Mouse (Mus musculus): ENCODE data around the gene Kcne1l. TPM values are rescaled to one million over a fixed set of nuclear protein-coding genes. Genes with fewer than 3 reads are reported as not detected.
A peak's percentile ranks its signal among the peaks of the same experiment; 100 is the strongest.

The Kcne1l gene
- total RNA-seq (2022): under 1 TPM in 1 of 4 experiments, not detected in 3; 0.27 TPM

DNA sequence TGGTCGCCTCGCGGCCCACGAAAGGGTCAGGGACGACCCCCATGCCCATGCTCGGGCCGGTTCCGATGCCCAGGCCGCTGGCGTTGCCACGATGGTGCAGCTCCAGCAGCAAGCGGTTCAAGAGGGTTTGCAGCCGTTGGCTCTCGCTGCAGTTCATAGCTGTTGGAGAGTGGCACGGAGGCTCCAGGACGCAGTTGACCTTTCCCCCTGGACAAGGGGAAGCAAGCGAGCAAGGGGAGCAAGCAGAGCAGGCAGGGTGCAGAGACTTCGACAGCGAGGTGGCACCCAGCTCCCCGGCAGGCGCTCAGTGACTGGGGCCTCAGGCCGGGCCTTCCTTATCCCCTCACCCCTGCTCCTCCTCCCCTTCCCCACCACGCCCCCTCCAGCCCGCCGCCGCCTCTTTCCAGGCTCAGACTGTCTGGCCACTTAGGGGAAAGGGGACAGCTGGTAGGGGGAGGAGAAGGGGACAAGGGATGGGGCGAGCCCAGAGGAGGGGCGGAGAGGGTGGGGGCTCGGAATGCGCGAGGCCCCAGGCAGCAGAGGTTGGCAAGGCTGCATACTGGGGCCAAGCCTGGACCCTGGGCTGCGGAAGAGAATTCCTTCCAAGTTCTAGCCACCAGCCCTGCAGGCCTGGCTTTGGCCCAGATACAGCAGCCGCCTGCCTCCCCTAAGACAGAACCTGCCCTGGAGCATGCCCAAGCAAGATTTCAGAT, at the start of gene Kcne1l:
Gene Kcne1l (minus strand): TSS at position 426 of the 713 bp plus-strand sequence.
- no peak for DNase-seq (ENCODE audit: low spot score)

DNA sequence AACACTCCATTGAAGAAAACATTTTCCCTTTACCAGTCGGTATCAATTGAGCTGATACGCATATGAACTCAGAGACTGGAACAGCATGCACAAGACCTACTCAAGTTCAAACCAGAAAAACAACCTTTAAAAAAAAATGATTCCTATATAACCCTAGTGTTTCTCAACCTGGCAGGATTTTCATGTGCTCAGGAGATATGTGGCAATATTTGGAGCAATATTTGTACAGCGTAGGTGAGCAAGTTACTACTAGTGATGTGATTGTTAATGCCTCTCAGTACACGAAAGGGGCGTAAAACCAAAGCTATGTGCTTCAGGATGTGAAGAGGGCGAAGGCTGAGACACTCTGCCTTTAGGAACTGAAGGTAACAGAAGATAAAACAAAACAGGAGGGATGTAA, 30.1 kb upstream of the Kcne1l start:
- DNase-seq (ENCODE audit: low spot score): no peak

DNA sequence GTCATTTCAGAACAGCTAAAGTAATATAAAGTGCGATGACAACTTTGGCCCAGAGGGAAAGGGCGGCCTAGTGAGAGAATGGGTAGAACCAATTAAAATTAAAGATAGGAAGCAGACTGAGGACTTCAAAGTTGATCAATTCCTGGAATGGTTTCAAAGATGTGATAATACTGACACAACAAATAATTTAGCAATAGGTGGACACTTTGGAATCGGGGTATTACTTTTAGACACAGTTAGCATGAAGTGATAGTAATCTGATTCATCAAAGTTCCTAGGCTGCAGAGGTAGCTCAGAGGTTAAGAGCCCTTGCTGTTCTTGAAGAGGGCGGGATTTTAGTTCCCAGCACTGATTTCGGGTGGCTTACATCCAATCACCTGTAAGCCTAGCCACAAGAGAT, 29.4 kb upstream of the Kcne1l start:
- DNase-seq (ENCODE audit: low spot score): no peak

DNA sequence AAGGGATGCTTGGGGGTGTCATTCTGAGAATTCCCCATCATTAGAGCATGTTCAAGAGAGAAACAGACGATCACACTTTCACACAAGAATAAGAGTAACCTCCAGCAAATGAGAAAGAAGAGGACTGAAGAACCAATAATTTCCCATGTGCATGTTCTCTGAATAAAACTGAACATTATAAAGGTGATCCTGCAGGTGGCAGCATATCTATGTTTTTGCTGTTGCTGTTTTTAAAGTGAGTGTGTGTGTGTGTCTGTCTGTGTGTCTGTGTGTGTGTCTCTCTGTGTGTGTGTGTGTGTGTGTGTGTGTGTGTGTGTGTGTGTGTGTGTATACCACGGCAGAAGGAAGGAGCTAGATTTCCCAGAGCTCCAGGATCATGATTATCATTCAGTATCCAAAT, 19.7 kb upstream of the Kcne1l start:
- peak; percentile 0 for DNase-seq (ENCODE audit: low spot score)

DNA sequence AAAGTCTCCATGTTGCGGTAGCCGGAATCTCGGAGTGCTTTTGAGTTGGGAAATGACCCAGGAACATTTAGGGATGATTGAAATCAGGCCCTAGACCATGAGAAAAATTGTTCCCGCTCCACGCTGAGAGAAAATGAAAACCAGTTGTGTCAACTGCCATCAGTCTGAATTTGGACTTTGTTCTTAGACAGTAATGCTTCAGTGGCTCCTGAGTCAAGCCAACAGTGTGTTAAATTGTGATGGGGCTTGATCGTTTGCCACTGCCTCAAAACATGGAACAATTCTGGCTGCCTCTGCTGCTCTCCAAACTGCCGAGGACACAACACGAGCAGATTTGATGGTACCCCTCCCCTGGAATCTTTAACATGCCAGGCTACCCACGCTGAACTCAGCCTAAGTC, 10.0 kb upstream of the Kcne1l start:
- no peak for DNase-seq (ENCODE audit: low spot score)

DNA sequence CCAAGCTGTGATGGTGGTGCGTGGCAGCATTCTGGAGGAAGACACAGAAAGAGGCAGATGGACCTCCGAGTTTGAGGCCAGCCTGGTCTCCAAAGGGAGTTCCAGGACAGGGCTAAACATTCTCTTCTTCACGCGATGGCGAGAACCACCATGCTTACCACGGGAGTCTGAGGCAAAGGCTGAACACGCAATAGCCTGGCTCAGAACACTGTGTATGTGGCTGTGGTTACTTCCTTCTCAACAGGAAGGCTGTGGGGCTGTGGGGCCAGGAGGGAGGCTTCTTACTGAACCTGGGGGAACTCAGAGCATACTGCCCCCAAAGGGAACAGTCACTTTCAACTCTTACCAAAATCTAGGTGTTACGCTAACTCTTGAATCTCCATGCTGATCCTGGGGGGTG, 9.2 kb upstream of the Kcne1l start:
- DNase-seq (ENCODE audit: low spot score): no peak

DNA sequence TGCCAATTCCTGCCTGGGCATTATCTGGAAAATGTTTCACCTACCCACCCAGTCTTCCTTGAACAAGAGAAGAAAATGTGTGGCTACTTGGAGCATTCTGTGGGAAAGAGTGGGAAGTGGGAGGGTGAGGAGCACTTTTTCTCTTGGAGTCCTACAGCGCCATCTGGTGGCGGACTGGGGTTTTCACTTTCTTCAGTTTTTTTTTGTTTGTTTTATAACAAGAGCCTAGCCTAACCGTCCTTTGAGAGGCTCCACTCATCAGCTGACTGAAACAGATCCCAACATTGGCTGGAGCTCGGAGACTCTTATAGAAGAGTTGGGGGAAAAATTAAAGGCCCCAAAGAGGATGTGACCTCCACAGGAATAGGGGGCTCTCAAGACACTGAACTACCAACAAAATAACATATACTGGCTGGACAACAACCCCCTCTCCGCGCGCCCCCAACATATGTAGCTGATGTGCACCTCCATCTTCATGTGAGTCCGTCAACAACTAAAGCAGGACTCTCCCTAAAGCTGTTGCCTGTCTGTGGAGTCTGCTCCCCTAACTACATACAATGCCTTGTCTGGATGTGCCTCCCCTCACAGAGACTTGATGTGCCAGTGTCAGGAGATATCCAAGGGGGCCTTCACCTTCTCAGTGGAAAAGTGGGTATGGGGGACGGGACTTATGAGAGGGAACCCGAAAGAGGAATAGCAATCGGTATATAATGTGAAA, 8.4 kb upstream of the Kcne1l start:
- peak; percentile 32 for DNase-seq (ENCODE audit: low spot score)

DNA sequence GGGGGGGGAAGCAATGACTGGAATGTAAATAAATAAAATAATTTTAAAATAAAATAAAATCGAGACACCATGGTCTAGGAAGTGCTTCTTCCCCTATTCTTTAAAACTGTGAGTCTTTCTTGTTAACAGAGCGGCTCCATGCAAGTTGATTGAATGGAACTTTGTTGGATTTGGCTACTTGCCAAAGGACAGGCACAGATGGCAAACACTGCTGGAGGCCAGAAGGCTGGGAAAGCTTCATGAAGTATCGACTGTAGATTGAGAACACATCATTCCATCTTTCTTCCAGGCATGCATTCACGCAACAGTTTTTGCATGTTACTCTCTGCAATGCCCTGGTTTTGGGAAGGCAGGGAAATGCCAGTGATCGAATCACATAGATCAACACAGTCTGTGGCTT, 4.3 kb upstream of the Kcne1l start:
- no peak for DNase-seq (ENCODE audit: low spot score)

DNA sequence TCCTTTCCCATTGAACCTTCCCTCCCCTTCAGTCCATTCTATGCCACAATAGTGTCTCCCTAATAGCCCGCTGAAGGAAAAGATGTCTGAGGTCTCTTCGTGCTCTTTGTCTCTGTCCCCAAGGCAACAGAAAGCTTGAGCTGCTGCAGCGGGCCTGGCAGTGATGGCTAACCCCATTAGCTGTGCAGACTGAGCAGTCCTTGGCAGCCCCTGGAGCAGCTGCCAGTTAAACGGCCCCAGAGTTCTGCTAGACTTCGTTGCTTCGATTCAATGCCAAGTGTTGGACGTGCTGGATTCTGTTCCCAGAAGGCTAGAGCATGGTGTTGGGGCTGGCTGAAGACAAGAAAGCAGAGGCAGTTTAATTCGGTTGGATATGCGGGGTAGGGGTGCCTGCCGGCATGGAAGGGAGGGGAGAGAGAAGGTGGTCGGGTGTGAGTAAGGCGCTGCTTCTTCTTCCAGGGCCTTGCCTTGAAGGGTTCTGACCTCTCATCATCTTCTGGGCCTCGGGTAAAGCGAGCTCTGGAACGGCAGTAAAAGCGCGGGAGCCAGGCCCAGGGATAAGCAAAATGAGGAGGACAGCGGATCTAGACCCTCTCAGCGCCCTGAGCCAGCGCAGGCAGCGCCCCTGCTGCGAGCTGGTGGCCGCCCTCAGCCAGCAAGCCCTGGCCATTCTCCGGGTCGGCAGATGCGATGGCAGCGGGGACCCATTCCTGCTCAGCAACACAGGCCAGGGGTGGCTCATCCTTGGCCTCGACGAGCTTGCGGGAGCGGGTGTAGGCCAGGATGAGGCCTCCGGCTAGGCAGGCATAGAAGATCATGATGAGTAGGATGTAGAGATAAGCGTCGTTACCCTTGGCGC, 855 bp downstream of the Kcne1l start:
- no peak for DNase-seq (ENCODE audit: low spot score)

DNA sequence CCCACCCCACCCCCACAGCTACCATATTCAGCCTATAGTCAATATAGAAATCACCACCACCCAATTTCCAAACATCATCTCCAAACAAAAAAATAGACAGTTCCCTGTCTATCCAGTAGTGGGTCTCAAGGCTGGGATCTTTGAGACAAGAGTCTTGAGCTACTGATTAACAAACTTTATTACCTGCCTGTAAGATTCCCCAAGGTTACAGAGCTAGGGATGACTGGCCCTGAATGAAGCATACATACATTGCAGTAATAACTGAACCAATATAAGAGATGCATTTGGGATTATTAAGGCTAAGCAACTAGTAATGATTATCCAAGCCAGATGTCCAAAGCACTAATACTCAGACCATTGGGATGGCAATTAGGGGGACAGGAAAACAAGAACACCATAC, 1.5 kb downstream of the Kcne1l start:
- no peak for DNase-seq (ENCODE audit: low spot score)

DNA sequence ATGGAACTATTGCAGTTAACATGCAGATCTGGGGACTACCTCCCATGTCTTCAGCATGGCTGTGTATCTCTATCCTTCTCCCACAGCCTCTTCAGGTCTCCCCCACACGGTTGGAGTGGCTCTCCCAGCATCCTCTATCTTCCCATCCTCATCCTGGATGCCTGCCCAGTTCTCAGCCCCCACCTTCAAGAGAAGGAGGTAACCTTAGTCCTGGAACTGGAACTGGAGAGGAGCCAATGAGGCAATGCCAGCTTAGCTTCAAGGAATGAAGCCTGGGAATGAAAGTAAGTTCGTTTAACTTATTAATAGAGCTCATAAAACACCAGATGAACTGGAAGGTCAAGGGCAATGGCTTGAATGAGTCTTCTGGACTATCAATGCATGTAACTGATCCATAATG, 2.6 kb downstream of the Kcne1l start:
- no peak for DNase-seq (ENCODE audit: low spot score)

DNA sequence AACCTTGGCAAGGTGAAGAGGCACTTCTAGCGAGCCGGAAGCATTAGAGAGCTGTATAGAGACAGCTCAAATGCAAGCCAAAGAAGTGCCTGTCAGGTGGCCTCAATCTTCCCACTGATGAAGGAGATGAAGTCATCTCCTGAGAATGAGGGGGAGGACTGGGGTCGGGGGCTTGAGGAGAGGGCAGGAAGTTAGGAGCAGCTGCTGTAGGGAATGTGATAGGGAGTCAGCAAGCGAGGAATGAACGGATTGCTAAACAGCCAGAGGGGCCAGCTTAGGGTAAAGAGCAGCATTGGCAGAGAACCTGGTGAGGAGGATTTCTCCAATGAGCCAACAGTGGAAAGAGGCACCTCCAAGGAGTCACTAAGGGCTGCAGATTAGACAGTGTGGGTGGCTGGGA, 20.2 kb downstream of the Kcne1l start:
- DNase-seq (ENCODE audit: low spot score): no peak

DNA sequence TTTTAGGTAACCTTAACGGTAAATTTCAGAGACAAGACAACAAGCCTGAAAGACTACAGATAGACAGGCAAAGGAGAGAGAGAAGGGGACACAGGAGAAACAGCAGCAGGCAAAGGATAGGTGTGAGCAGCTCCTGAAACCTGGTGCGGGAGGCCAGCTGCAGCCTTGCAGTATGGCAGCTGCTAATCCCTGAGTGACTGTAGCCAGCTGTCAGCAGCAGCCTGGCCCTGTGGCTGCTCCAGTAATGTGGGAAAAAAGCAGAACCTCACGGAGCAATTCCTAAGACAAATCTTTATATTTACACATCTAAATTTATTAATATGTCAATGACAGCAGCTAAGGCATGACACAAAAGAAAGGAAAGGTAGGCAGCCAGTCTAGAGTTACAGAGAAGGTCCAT, 29.5 kb downstream of the Kcne1l start:
- DNase-seq (ENCODE audit: low spot score): no peak

DNA sequence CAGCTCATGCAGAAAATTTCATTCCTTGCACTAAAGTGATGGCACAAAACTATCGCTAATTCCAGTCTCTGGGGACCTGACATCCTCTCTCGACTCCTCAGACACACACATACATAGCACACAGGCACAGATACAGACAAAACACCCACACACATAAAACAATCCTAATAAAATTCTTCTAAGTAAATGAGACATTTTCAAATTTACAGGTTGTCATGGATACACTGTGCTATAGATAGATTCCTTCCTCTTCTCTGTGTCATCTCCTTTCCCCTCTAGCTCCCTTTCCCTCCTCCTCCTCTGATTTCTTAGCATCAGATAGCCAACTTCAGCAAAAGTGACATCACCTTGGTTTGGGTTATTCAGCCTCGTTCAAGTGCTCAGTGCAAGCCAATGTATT, 30.1 kb downstream of the Kcne1l start:
- no peak for DNase-seq (ENCODE audit: low spot score)

Other genes with a start within 250 kb of the Kcne1l start
- gene Gucy2f, start 109.4 kb downstream of the Kcne1l start, total RNA-seq (2022): not detected
- 1 to 10 TPM; 6.1 to 7.4 (median 6.4) TPM for gene Nxt2, start 79.5 kb downstream of the Kcne1l start, total RNA-seq (2022)
- gene Acsl4, start 84.2 kb upstream of the Kcne1l start, total RNA-seq (2022): 10 to 100 TPM in 1 of 4 experiments, 1 to 10 TPM in 3; 8.2 to 10.6 (median 8.9) TPM